Mouse (Mus musculus): ENCODE results near the gene Gm28308. TPM values are rescaled to one million over a fixed set of nuclear protein-coding genes. Genes with fewer than 3 reads are reported as not detected.

The Gm28308 gene
- polyA plus RNA-seq, 1 experiment from 2014 or later = not detected

DNA sequence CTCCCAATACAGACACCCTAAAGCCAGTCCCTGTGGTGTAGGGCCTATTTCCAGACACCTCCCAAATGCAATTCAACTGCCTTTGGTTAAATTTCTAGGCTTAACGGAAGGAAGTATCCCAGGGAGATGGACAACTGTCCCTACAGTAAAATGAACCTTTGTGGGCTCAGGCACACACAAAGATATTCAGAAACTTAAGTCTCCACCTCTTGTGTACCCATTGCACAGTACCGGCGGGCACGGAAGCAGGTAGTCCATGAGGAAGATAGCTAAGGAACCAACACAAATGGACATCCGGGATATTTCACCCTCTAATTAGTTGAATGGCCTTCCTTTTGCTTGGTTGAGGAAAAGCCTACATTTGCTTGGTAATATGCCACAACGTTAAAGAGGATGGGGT lies 36.7 kb downstream of the Gm28308 start:
- H3K9ac ChIP-seq = no peak overlapping the region
- ATAC-seq (ENCODE audit: insufficient number of reproducible peaks, low FRiP score) = no peak
- H3K27me3 ChIP-seq (replicated peaks) = peaks cover 95% of the 10 kb centered on the region
- H3K9me3 ChIP-seq (replicated peaks) = no peaks in the 10 kb centered on the region
- H3K4me1 ChIP-seq (replicated peaks) = peaks cover 16% of the 10 kb centered on the region
- peak overlapping the region; percentile 47 for H3K4me2 ChIP-seq
- WGBS = under 1% methylated on average over 6 of the region's 6 CpGs
- peak overlapping the region; percentile 40 for H3K4me3 ChIP-seq
- no peak overlapping the region for H3K27ac ChIP-seq (ENCODE audit: poor library complexity, severe bottlenecking)
- no peaks in the 10 kb centered on the region for H3K36me3 ChIP-seq

DNA sequence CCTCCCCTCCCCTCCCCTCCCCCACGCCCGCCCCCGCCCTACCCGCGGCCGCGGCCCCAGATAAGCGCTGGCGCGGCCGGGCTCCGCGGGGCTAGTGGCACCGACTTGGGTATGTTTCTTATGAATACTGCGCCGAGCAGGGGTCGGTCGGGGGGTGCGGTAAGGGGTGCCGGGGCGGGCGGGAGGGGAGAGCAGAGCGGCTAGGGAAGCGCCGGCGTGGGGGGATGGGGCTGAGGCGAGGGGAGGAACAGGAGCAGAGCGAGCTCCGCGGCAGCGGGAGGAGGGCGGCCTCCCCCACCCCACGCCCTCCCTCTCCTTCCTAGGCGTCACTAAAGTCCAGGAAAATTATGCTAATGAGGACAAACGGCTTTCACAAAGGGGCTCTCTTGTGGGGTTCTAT lies 37.3 kb downstream of the Gm28308 start:
- Histone ChIP-seq H3K9ac (peak overlapping the region; percentile 21; the same call in 1 of the 2 replicates), H3K27ac (ENCODE audit: poor library complexity, severe bottlenecking) (peak overlapping the region; percentile 61), H3K4me2 (peak overlapping the region; percentile 47), H3K9me3 (replicated peaks) (no peaks in the 10 kb centered on the region), H3K36me3 (no peaks in the 10 kb centered on the region), H3K4me1 (replicated peaks) (peaks cover 17% of the 10 kb centered on the region), H3K4me3 (peak overlapping the region; percentile 40), H3K27me3 (replicated peaks) (peaks cover 95% of the 10 kb centered on the region)
- WGBS = 3% methylated on average over 18 of the region's 35 CpGs
- no peak for ATAC-seq (ENCODE audit: insufficient number of reproducible peaks, low FRiP score)

DNA sequence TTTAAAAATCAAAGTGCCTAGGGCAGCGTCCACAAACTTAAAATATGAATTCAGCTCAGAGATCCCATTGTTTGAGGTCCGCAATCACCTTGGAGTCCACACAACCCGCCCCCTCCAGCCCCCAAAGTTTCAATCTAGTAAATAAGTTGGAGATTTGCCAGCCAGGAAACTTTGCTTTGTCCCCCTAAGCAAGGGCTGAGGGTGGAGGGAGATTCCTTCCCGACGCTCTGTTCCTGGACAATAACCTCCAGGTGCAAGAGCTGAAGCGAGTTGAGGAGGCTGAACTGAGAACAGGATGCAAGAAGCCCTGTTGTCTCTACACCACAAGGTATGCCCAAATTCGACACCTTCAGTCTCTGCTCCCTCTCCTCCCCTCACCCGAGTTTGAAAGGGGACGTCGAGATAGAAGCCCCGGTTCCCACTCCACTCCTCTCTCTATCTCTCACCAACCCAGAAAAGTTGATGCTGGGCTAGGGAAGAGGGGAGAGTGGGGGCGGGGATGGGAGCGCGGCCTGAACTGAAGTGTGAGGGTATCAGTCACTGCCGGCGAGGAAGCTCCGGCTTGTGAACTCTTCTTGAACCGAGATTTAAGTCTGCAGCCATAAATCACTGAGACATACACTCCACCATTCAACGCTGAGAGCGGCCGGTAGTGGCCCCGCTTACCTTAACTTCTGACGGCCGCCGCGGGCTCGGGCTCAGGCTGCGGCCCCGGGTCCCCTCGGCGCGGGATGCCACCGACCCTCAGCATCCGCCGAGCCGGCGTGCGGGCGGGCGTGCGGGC lies 38.0 kb downstream of the Gm28308 start:
- Histone ChIP-seq H3K4me1 (replicated peaks) (peaks cover 24% of the 10 kb centered on the region), H3K27ac (ENCODE audit: poor library complexity, severe bottlenecking) (peak overlapping the region; percentile 61), H3K4me3 (peak overlapping the region; percentile 40), H3K27me3 (replicated peaks) (peaks cover 95% of the 10 kb centered on the region), H3K36me3 (no peaks in the 10 kb centered on the region), H3K9me3 (replicated peaks) (no peaks in the 10 kb centered on the region), H3K9ac (peak overlapping the region; percentile 21; the same call in 1 of the 2 replicates), H3K4me2 (peak overlapping the region; percentile 47)
- WGBS = under 1% methylated on average over 41 of the region's 41 CpGs
- ATAC-seq (ENCODE audit: insufficient number of reproducible peaks, low FRiP score) = peak; percentile 45; the same call in 1 of the 2 replicates

DNA sequence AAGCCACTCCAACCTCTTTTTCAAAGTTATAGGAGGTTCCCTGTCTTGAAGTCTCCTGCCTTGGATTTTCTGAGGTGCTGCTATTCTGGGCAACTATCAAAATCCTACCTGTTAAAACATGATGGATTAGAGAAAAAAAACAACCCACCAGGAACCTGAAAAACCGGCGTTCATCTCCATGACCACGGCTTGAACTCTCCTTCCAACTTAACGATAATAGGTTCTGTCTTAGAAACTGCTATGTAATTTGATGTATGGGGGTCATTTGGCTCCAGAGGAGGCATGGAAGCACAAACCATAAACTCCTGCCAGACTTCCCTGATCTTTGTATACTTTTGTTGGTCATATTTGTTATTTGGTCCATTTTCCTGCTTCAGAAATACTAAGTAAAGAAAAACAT lies 39.5 kb downstream of the Gm28308 start:
- 0 out of 2 replicates have a peak overlapping the region, but pooled peaks have one; percentile 49 for H3K4me2 ChIP-seq
- no peaks in the 10 kb centered on the region for H3K36me3 ChIP-seq
- H3K27me3 ChIP-seq (replicated peaks) = peaks cover 90% of the 10 kb centered on the region
- no peak overlapping the region for H3K27ac ChIP-seq (ENCODE audit: poor library complexity, severe bottlenecking)
- no peaks in the 10 kb centered on the region for H3K9me3 ChIP-seq (replicated peaks)
- peaks cover 25% of the 10 kb centered on the region for H3K4me1 ChIP-seq (replicated peaks)
- H3K4me3 ChIP-seq = no peak overlapping the region
- no peak overlapping the region for H3K9ac ChIP-seq
- 6% methylated on average over 4 of the region's 4 CpGs for WGBS
- no peak for ATAC-seq (ENCODE audit: insufficient number of reproducible peaks, low FRiP score)

DNA sequence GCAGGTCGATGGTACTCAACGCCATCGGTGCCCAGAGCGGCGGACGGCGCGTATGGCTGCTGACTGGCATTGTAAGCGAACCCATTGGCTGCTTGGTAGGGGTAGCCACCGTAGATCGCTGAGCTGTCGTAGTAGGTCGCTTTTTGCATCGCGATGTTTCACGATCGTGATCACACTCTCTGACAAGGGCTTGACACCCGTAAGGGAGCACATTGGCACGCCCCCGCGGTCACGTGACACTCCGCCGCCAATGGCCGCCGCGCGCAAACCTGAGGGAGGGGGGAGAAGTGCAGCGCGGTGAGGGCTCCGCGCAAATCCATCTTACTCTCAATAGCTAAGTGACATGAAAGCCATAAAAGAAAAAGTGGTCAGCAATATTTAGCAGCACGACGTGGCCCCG lies 40.6 kb downstream of the Gm28308 start:
- no peaks in the 10 kb centered on the region for H3K9me3 ChIP-seq (replicated peaks)
- peak overlapping the region; percentile 49 for H3K4me2 ChIP-seq
- H3K9ac ChIP-seq = no peak overlapping the region
- H3K27ac ChIP-seq (ENCODE audit: poor library complexity, severe bottlenecking) = no peak overlapping the region
- H3K27me3 ChIP-seq (replicated peaks) = peaks cover 90% of the 10 kb centered on the region
- no peak for ATAC-seq (ENCODE audit: insufficient number of reproducible peaks, low FRiP score)
- peaks cover 25% of the 10 kb centered on the region for H3K4me1 ChIP-seq (replicated peaks)
- no peaks in the 10 kb centered on the region for H3K36me3 ChIP-seq
- peak overlapping the region; percentile 24 for H3K4me3 ChIP-seq
- WGBS = under 1% methylated on average over 35 of the region's 35 CpGs

DNA sequence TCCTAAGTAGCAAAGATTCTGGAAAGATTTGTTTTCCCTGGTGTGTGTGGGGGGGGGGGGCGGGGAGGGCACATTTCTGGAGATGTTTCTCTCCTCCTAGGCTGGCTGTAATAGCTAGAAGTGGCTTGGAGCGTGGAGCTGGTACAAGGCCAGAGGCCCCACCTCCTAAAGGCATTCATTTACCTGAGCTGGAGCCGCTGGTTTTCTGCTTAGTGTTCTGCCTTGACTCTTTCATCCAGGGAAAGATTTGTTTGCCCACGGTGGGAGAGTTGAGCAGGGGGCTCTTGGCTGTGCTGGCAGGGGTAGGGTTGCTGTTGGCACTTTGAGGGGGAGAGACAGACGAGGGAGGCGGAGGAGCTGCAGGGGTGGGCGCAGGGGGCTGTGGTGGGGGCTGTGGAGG lies 41.2 kb downstream of the Gm28308 start:
- 21% methylated on average over 7 of the region's 7 CpGs for WGBS
- Histone ChIP-seq H3K4me1 (replicated peaks) (peaks cover 25% of the 10 kb centered on the region), H3K36me3 (no peaks in the 10 kb centered on the region), H3K4me2 (peak overlapping the region; percentile 49), H3K27ac (ENCODE audit: poor library complexity, severe bottlenecking) (no peak overlapping the region), H3K9me3 (replicated peaks) (no peaks in the 10 kb centered on the region), H3K27me3 (replicated peaks) (peaks cover 90% of the 10 kb centered on the region), H3K4me3 (peak overlapping the region; percentile 24), H3K9ac (no peak overlapping the region)
- ATAC-seq (ENCODE audit: insufficient number of reproducible peaks, low FRiP score) = no peak

DNA sequence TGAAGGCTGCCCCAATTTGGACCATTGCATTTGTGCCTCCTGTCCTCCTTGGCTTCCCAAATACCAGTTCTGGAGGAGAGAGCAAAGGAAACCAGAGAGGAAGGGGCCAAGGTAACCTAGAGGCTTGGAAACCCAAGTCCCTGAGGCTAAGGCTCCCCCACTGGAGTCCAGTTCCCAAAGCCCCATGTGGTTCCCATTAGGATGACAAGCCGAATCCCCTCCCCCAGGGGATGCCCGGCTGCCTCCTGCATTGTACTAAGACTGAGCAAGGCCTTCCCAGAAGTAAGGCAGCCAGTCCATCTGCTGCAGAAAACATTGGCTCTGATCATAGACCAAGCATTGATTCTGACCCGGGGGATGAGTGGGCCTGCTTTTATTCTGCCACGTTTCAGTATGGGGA lies 41.8 kb downstream of the Gm28308 start:
- no peak overlapping the region for H3K27ac ChIP-seq (ENCODE audit: poor library complexity, severe bottlenecking)
- no peaks in the 10 kb centered on the region for H3K9me3 ChIP-seq (replicated peaks)
- 9% methylated on average over 4 of the region's 4 CpGs for WGBS
- H3K4me1 ChIP-seq (replicated peaks) = peaks cover 25% of the 10 kb centered on the region
- H3K4me2 ChIP-seq = no peak overlapping the region
- ATAC-seq (ENCODE audit: insufficient number of reproducible peaks, low FRiP score) = no peak
- no peak overlapping the region for H3K4me3 ChIP-seq
- no peak overlapping the region for H3K9ac ChIP-seq
- H3K36me3 ChIP-seq = no peaks in the 10 kb centered on the region
- H3K27me3 ChIP-seq (replicated peaks) = peaks cover 90% of the 10 kb centered on the region

DNA sequence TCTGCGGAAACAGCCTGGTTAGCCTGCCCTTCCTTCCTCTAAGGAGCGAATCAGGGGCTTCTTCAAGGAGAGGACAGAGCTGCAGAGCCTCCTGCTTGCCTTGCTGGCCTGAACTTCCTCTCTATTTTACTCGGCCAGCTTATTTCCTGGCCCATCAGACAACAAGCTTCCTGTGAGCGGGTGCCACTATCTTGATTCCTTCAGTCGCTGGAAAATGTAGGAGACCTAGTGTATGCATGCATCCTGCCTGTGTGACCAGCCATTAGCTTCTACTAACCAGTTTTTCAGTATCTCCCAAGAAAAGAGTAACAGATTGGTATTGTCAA lies 42.3 kb downstream of the Gm28308 start:
- Histone ChIP-seq H3K27me3 (replicated peaks) (peaks cover 90% of the 10 kb centered on the region), H3K27ac (ENCODE audit: poor library complexity, severe bottlenecking) (no peak overlapping the region), H3K4me2 (peak overlapping the region; percentile 17; the same call in 1 of the 2 replicates), H3K9ac (no peak overlapping the region), H3K36me3 (no peaks in the 10 kb centered on the region), H3K9me3 (replicated peaks) (no peaks in the 10 kb centered on the region), H3K4me3 (no peak overlapping the region), H3K4me1 (replicated peaks) (peaks cover 24% of the 10 kb centered on the region)
- no peak for ATAC-seq (ENCODE audit: insufficient number of reproducible peaks, low FRiP score)
- 5% methylated on average over 5 of the region's 5 CpGs for WGBS

DNA sequence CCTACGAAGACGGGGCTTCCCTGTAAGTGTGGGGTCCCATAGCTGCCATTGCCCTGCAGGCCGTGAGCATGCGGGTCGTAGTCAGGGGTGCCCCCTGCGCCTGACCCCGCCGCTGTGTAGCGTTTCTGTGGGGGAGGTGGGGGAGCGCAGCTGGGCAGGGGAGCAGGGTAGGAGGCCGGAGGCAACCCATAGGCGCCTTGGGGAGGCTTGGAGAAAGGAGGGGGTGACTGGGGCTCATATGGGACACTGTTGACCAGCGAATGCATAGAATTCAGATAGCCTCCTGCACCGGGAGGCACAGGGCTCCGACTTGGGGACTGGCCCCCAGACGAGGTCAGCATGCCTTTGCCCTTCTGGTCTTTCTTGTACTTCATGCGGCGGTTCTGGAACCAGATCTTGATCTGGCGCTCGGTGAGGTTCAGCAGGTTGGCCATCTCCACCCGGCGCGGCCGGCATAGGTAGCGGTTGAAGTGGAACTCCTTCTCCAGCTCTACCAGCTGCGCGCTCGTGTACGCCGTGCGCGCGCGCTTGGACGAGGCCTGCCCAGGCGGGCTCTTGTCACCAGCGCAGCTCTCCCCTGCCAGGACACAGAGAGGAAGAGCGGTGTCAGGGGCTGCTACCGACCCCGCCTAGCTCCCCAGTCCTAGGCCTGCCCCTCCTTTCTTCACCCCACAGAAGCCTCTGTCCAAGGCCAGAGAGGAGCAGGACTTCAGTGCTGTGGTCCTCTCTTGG lies 42.8 kb downstream of the Gm28308 start:
- 0 out of 2 replicates have a peak overlapping the region, but pooled peaks have one; percentile 1 for H3K4me3 ChIP-seq
- peak overlapping the region; percentile 17 for H3K4me2 ChIP-seq
- H3K9ac ChIP-seq = no peak overlapping the region

DNA sequence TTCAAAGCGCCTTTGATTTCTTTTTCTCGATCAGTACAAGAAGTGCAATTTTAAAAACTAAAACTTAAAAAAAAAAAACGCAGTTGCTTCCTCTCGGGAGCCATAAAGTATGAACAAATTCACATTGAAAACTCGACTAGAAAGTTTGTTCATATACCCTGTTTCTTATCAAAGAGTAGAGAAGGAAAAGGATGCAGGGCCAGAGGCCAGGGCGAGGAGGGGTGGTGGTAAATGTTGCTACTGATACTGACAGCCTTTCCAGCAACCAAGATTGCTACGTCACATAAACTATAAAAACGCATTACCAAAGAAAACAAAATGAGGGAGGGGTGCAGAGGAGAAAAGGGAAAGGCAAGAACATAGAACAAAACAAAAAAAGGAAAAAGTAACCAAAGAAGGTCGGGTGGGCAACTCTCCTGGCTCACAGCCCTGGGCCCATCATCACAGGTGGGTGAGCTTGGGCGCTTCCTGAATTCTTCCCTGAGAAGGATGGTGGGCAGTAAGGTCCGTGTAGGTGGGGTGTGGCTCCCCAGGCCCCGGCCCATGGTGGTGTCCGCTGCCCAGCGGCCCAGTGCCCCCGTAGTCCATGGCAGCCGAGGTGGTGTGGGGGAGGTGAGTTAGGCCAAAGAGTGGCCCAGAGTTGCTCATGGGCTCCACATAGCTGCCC lies 43.5 kb downstream of the Gm28308 start:
- H3K9ac ChIP-seq = no peak overlapping the region
- H3K36me3 ChIP-seq = no peaks in the 10 kb centered on the region
- no peak overlapping the region for H3K27ac ChIP-seq (ENCODE audit: poor library complexity, severe bottlenecking)
- no peak overlapping the region for H3K4me2 ChIP-seq
- peaks cover 90% of the 10 kb centered on the region for H3K27me3 ChIP-seq (replicated peaks)
- no peaks in the 10 kb centered on the region for H3K9me3 ChIP-seq (replicated peaks)
- peaks cover 19% of the 10 kb centered on the region for H3K4me1 ChIP-seq (replicated peaks)
- WGBS = 10% methylated on average over 16 of the region's 16 CpGs
- no peak overlapping the region for H3K4me3 ChIP-seq
- 0 out of 2 replicates have a peak, but pooled peaks have one; percentile 14 for ATAC-seq (ENCODE audit: insufficient number of reproducible peaks, low FRiP score)

More for the DNA sequence above, 42.8 kb downstream of the Gm28308 start:
- Histone ChIP-seq H3K9me3 (replicated peaks) (no peaks in the 10 kb centered on the region), H3K27ac (ENCODE audit: poor library complexity, severe bottlenecking) (no peak overlapping the region), H3K27me3 (replicated peaks) (peaks cover 90% of the 10 kb centered on the region), H3K4me1 (replicated peaks) (peaks cover 19% of the 10 kb centered on the region), H3K36me3 (no peaks in the 10 kb centered on the region)
- peak; percentile 33; the same call in 1 of the 2 replicates for ATAC-seq (ENCODE audit: insufficient number of reproducible peaks, low FRiP score)
- WGBS = 2% methylated on average over 40 of the region's 40 CpGs

Data from heart, embryonic 12.5 days (tissue).